Mouse (Mus musculus) ovary, adult 2 months (tissue): ENCODE measurements around the gene Gdpd3. TPM values are rescaled to one million over a fixed set of nuclear protein-coding genes. Genes with fewer than 3 reads are reported as not detected.

Source experiments
- polyA plus RNA-seq: library from polyadenylated mRNA; depleted of rRNA; stranded (reverse); fragments of >200 nt; gene quantifications from 2 replicates; pipeline ENCODE4 v1.2.3, GENCODE M21; 2012; rRNA removed

Gdpd3 gene
- polyA plus RNA-seq: 16.7 and 25.4 TPM in 2 replicates

GRCm38 (mm10) chr7:126766201-126766600 is at the start of gene Gdpd3:
Gene Gdpd3, plus strand, starts transcription at chr7:126766334.

GRCm38 (mm10) chr7:126759050-126759671 is 7.0 kb upstream of the Gdpd3 start, which contains the start of gene Mapk3:
Gene Mapk3, plus strand, starts transcription at chr7:126759601.

GRCm38 (mm10) chr7:126776598-126777057 is 10.5 kb downstream of the Gdpd3 start, which contains the start of gene Ypel3:
Gene Ypel3, plus strand, starts transcription at chr7:126776955.

GRCm38 (mm10) chr7:126780971-126781635 is 15.0 kb downstream of the Gdpd3 start, which contains the start of gene Tbx6:
Gene Tbx6, plus strand, starts transcription at chr7:126781483.

GRCm38 (mm10) chr7:126791851-126792720 is 26.0 kb downstream of the Gdpd3 start, which contains the start of gene Ppp4c:
Gene Ppp4c, minus strand, starts transcription at chr7:126792496.

GRCm38 (mm10) chr7:126797411-126798126 is 31.4 kb downstream of the Gdpd3 start, which contains the start of gene Fam57b:
Gene Fam57b, plus strand, starts transcription at chr7:126797668.

Other genes with a start within 250 kb of the Gdpd3 start
- 143 and 153 TPM in 2 replicates for gene Eif3c, start 199.9 kb upstream of the Gdpd3 start, polyA plus RNA-seq
- gene Apobr, start 181.4 kb upstream of the Gdpd3 start, polyA plus RNA-seq: 5.2 and 5.6 TPM in 2 replicates
- gene Cln3, start 180.5 kb upstream of the Gdpd3 start, polyA plus RNA-seq: 93.1 and 135 TPM in 2 replicates
- gene Il27, start 171.4 kb upstream of the Gdpd3 start, polyA plus RNA-seq: 0.42 TPM in 1 of 2 replicates, not detected in the other
- gene Nupr1, start 135.5 kb upstream of the Gdpd3 start, polyA plus RNA-seq: 135 and 164 TPM in 2 replicates
- 53.8 and 56.8 TPM in 2 replicates for gene Sgf29, start 117.0 kb upstream of the Gdpd3 start, polyA plus RNA-seq
- gene Sult1a1, start 89.9 kb upstream of the Gdpd3 start, polyA plus RNA-seq: 36.6 and 41.1 TPM in 2 replicates
- gene Bola2, start 70.9 kb upstream of the Gdpd3 start, polyA plus RNA-seq: 71.6 and 99.0 TPM in 2 replicates
- gene Slx1b, start 70.5 kb upstream of the Gdpd3 start, polyA plus RNA-seq: 35.0 and 35.2 TPM in 2 replicates
- 68.2 and 90.8 TPM in 2 replicates for gene Coro1a, start 58.5 kb upstream of the Gdpd3 start, polyA plus RNA-seq
- 270 and 291 TPM in 2 replicates for gene Mapk3, start 6.7 kb upstream of the Gdpd3 start, polyA plus RNA-seq
- gene Ypel3, start 10.6 kb downstream of the Gdpd3 start, polyA plus RNA-seq: 456 and 506 TPM in 2 replicates
- gene Tbx6, start 15.1 kb downstream of the Gdpd3 start, polyA plus RNA-seq: 3.5 and 5.3 TPM in 2 replicates
- 245 and 279 TPM in 2 replicates for gene Ppp4c, start 26.2 kb downstream of the Gdpd3 start, polyA plus RNA-seq
- 8.3 and 9.0 TPM in 2 replicates for gene Fam57b, start 31.3 kb downstream of the Gdpd3 start, polyA plus RNA-seq
- not detected in 2 replicates for gene 4930451I11Rik, start 65.3 kb downstream of the Gdpd3 start, polyA plus RNA-seq
- gene Doc2a, start 81.1 kb downstream of the Gdpd3 start, polyA plus RNA-seq: 0.12 and 0.45 TPM in 2 replicates
- 11.2 and 13.2 TPM in 2 replicates for gene Hirip3, start 95.6 kb downstream of the Gdpd3 start, polyA plus RNA-seq
- gene Ino80e, start 96.0 kb downstream of the Gdpd3 start, polyA plus RNA-seq: 82.1 and 86.8 TPM in 2 replicates
- 167 and 168 TPM in 2 replicates for gene Taok2, start 118.4 kb downstream of the Gdpd3 start, polyA plus RNA-seq
- 86.4 and 116 TPM in 2 replicates for gene Tmem219, start 156.6 kb downstream of the Gdpd3 start, polyA plus RNA-seq
- 44.3 and 45.2 TPM in 2 replicates for gene Kctd13, start 162.5 kb downstream of the Gdpd3 start, polyA plus RNA-seq
- 0.18 and 0.73 TPM in 2 replicates for gene Asphd1, start 183.2 kb downstream of the Gdpd3 start, polyA plus RNA-seq
- gene Sez6l2, start 184.2 kb downstream of the Gdpd3 start, polyA plus RNA-seq: 12.3 and 14.6 TPM in 2 replicates
- gene Cdipt, start 209.6 kb downstream of the Gdpd3 start, polyA plus RNA-seq: 307 and 318 TPM in 2 replicates
- 2.1 and 2.2 TPM in 2 replicates for gene Cdiptos, start 209.8 kb downstream of the Gdpd3 start, polyA plus RNA-seq
- 82.1 and 99.8 TPM in 2 replicates for gene Mvp, start 248.3 kb downstream of the Gdpd3 start, polyA plus RNA-seq